Mouse (Mus musculus) G1E (cell line): ENCODE data around the gene Plekhb1.

ENCODE experiments used
- CTCF ChIP-seq: IDR thresholded peaks from 2 replicates; pipeline ENCODE4 v1.5.1; 2012; ENCODE audit warnings: low read depth, low read length, inconsistent platforms, mixed read lengths
- TAL1 ChIP-seq: conservative IDR thresholded peaks from 2 replicates; pipeline ENCODE4 v1.6.1; 2012; ENCODE audit warnings: low read depth, low read length, inconsistent platforms, mixed read lengths

GRCm38 (mm10) chr7:100663190-100663589 lies 976 bp upstream of the Plekhb1 start:
- TF ChIP-seq CTCF, result peak; percentile 97
- TF ChIP-seq TAL1, result no peak
